Mouse (Mus musculus) myocyte (in vitro differentiated cells): ENCODE results near the gene Mylk.

Source experiments
- MAX ChIP-seq: IDR thresholded peaks from one replicate; pipeline ENCODE4 v1.6.1; 2011; ENCODE audit warnings: low read depth, mild to moderate bottlenecking, control low read depth
- MYOG ChIP-seq, 3 experiments: IDR thresholded peaks; one replicate each; pipeline ENCODE4 v1.6.1; 2011; ENCODE audit warnings: control low read depth in 2 of 3, low read depth in 2 of 3, mild to moderate bottlenecking in 2 of 3; ENCODE audit not compliant: insufficient read length in 2 of 3, control insufficient read depth in 1 of 3, insufficient read depth in 1 of 3
- POLR2A ChIP-seq: IDR thresholded peaks from one replicate; pipeline ENCODE4 v1.6.1; 2011; ENCODE audit warnings: low read depth, mild to moderate bottlenecking, control low read depth, moderate library complexity; ENCODE audit not compliant: insufficient read length
- SRF ChIP-seq: IDR thresholded peaks from one replicate; pipeline ENCODE4 v1.6.1; 2011; ENCODE audit warnings: low read depth; ENCODE audit not compliant: control insufficient read depth, insufficient read length
- USF1 ChIP-seq: IDR thresholded peaks from one replicate; pipeline ENCODE4 v1.6.1; 2011; ENCODE audit warnings: low read depth, mild to moderate bottlenecking, control low read depth, moderate library complexity

DNA sequence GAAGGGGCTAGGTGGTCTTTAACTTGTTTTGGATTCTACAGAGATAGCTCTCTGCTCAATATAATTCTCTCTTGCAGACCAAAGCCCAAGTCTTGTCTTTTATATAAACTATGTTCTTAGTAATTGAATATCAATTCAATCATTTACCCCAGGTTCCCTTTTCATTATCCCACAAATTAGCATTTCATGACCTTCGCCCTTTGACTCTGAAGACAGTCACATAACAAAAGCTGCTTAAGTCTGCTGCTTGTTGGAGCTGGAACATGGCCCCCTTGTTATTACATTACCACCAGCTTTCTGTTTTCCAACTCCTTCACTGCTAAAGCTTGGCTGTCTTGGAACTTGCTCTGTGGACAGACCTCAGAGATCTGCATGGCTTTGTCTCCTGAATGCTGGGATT is 15.6 kb upstream of the Mylk start:
- no peak for TF ChIP-seq USF1
- TF ChIP-seq POLR2A, result no peak
- TF ChIP-seq MAX, result no peak
- TF ChIP-seq SRF, result no peak
- TF ChIP-seq MYOG (IDR thresholded peaks at IDR 0.05; ENCODE audit: control insufficient read depth in 1 of 3, insufficient read depth in 1 of 3, insufficient read length in 2 of 3, low read depth in 2 of 3), result no peak
